Mouse (Mus musculus) lung, postnatal 10 days (tissue): ENCODE data around the gene E330017A01Rik.
"Not testable (repeated sequence)": the region's sequence is repeated elsewhere in the genome, so short reads cannot be mapped to it uniquely, and the experiment has no call there.

Experiments used
- DNase-seq: peaks from one replicate; pipeline ENCODE4 v3.0.0; 2021

The E330017A01Rik gene

GRCm38 (mm10) chr16:58638689-58639175, at the start of gene E330017A01Rik:
TSS of gene E330017A01Rik (minus strand) at chr16:58638739.
- no peak for DNase-seq

GRCm38 (mm10) chr16:58685548-58686537, 47.3 kb upstream of the E330017A01Rik start:
- DNase-seq: no peak

- no peak for DNase-seq
Measured at GRCm38 (mm10) chr16:58684537-58684936, 46.0 kb upstream of the E330017A01Rik start.

- no peak for DNase-seq
Measured at GRCm38 (mm10) chr16:58683911-58684310, 45.4 kb upstream of the E330017A01Rik start.

GRCm38 (mm10) chr16:58682870-58683269, 44.3 kb upstream of the E330017A01Rik start:
- no peak for DNase-seq

GRCm38 (mm10) chr16:58682046-58682445, 43.5 kb upstream of the E330017A01Rik start:
- DNase-seq: no peak

- no peak for DNase-seq
Measured at GRCm38 (mm10) chr16:58678660-58679059, 40.1 kb upstream of the E330017A01Rik start.

GRCm38 (mm10) chr16:58677491-58677890, 39.0 kb upstream of the E330017A01Rik start:
- DNase-seq: no peak

- no peak for DNase-seq
Measured at GRCm38 (mm10) chr16:58676633-58677032, 38.1 kb upstream of the E330017A01Rik start.

- no peak for DNase-seq
Measured at GRCm38 (mm10) chr16:58676156-58676555, 37.6 kb upstream of the E330017A01Rik start.

- DNase-seq: no peak
Measured at GRCm38 (mm10) chr16:58675256-58675655, 36.7 kb upstream of the E330017A01Rik start.

- no peak for DNase-seq
Measured at GRCm38 (mm10) chr16:58673811-58674410, 35.4 kb upstream of the E330017A01Rik start.

GRCm38 (mm10) chr16:58672396-58672795, 33.9 kb upstream of the E330017A01Rik start:
- DNase-seq: no peak

- DNase-seq: no peak
Measured at GRCm38 (mm10) chr16:58671212-58671985, 32.9 kb upstream of the E330017A01Rik start.

- DNase-seq: no peak
Measured at GRCm38 (mm10) chr16:58670643-58671042, 32.1 kb upstream of the E330017A01Rik start.

- peak; percentile 76 for DNase-seq
Measured at GRCm38 (mm10) chr16:58669917-58670630, 31.5 kb upstream of the E330017A01Rik start, which contains the start of gene Cpox. TSS of gene Cpox (plus strand) at chr16:58670292.

- no peak for DNase-seq
Measured at GRCm38 (mm10) chr16:58669264-58669663, 30.7 kb upstream of the E330017A01Rik start.

GRCm38 (mm10) chr16:58668586-58668985, 30.0 kb upstream of the E330017A01Rik start:
- DNase-seq: no peak

- DNase-seq: not testable (repeated sequence)
Measured at GRCm38 (mm10) chr16:58666681-58667080, 28.1 kb upstream of the E330017A01Rik start.

GRCm38 (mm10) chr16:58665137-58665536, 26.6 kb upstream of the E330017A01Rik start:
- DNase-seq: not testable (repeated sequence)

- DNase-seq: no peak
Measured at GRCm38 (mm10) chr16:58663816-58664215, 25.3 kb upstream of the E330017A01Rik start.

- DNase-seq: no peak
Measured at GRCm38 (mm10) chr16:58663021-58663420, 24.5 kb upstream of the E330017A01Rik start.
